Mouse (Mus musculus) C2C12 (cell line): Measurements from ENCODE around the gene Hsf2.

Experiments used
- CTCF ChIP-seq: IDR thresholded peaks from one replicate; pipeline ENCODE4 v1.5.1; 2011; ENCODE audit not compliant: control insufficient read depth, insufficient read depth, insufficient read length
- MAX ChIP-seq: IDR thresholded peaks from one replicate; pipeline ENCODE4 v1.6.1; 2011; ENCODE audit warnings: mild to moderate bottlenecking, control low read depth
- USF1 ChIP-seq: IDR thresholded peaks from one replicate; pipeline ENCODE4 v1.6.1; 2011; ENCODE audit warnings: low read depth, mild to moderate bottlenecking, control low read depth, moderate library complexity

DNA sequence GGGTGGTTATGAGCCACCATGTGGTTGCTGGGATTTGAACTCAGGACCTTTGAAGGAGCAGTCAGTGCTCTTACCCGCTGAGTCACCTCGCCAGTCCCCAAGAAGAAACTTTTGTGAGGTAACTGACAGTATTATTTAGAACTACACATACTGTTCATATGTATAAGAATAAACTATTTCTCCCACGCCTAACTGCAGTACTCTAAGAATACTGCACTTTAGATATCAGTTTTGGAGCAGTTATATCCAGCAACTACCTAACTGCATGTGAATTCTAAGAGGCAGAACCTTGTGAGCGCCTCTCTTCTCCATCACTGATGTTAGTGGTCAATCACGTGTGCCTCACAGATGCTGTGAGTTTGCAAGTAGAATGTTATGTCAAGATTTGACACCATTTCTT, 40.3 kb downstream of the Hsf2 start:
- TF ChIP-seq USF1 (no peak), CTCF (no peak), MAX (no peak)
